Mouse (Mus musculus): ENCODE measurements at regions not wholly inside any gene's neighbourhood (a gene's known extent, or its start where the extent isn't known, plus 50 kb on each side); places are given as distances from the start of the nearest gene placed in this dataset.

- no peaks in the 10 kb centered on the region for H3K9me3 ChIP-seq (ENCODE audit: control insufficient read depth, low read length)
- H3K4me3 ChIP-seq (ENCODE audit: control insufficient read depth in 1 of 2, insufficient read depth in 1 of 2, low read depth in 1 of 2, low read length in 2 of 2), result no peak overlapping the region
- WGBS, result 85% methylated on average over 22 of the region's 22 CpGs
- H3K27ac ChIP-seq (replicated peaks in 1 of 2; ENCODE audit: control insufficient read depth in 1 of 2, insufficient read depth in 1 of 2, low read depth in 2 of 2, low read length in 2 of 2), result no peak overlapping the region
- H3K4me2 ChIP-seq (ENCODE audit: low read length), result no peak overlapping the region
- no peak for ATAC-seq (ENCODE audit: insufficient number of reproducible peaks, insufficient read depth, low FRiP score, low read depth)
- H3K36me3 ChIP-seq (ENCODE audit: control insufficient read depth, insufficient read depth, low read length), result no peaks in the 10 kb centered on the region
- H3K9ac ChIP-seq (ENCODE audit: low read length), result no peak overlapping the region
- H3K27me3 ChIP-seq (ENCODE audit: control insufficient read depth, insufficient read depth, low read length), result no peaks in the 10 kb centered on the region
- no peaks in the 10 kb centered on the region for H3K4me1 ChIP-seq (ENCODE audit: control insufficient read depth in 2 of 2, insufficient read depth in 2 of 2, low read length in 2 of 2)
These were observed 220.9 kb upstream of the Tshz3 start for GRCm38 (mm10) chr7:36476851-36477644.

GRCm38 (mm10) chr7:36488155-36488554, 209.8 kb upstream of the Tshz3 start:
- no peak overlapping the region for H3K4me2 ChIP-seq (ENCODE audit: low read length)
- WGBS, result 82% methylated on average over 9 of the region's 9 CpGs
- no peak overlapping the region for H3K27ac ChIP-seq (replicated peaks in 1 of 2; ENCODE audit: control insufficient read depth in 1 of 2, insufficient read depth in 1 of 2, low read depth in 2 of 2, low read length in 2 of 2)
- H3K27me3 ChIP-seq (ENCODE audit: control insufficient read depth, insufficient read depth, low read length), result no peaks in the 10 kb centered on the region
- H3K36me3 ChIP-seq (ENCODE audit: control insufficient read depth, insufficient read depth, low read length), result no peaks in the 10 kb centered on the region
- ATAC-seq (ENCODE audit: insufficient number of reproducible peaks, insufficient read depth, low FRiP score, low read depth), result no peak
- no peaks in the 10 kb centered on the region for H3K9me3 ChIP-seq (ENCODE audit: control insufficient read depth, low read length)
- H3K9ac ChIP-seq (ENCODE audit: low read length), result no peak overlapping the region
- no peaks in the 10 kb centered on the region for H3K4me1 ChIP-seq (ENCODE audit: control insufficient read depth in 2 of 2, insufficient read depth in 2 of 2, low read length in 2 of 2)
- H3K4me3 ChIP-seq (ENCODE audit: control insufficient read depth in 1 of 2, insufficient read depth in 1 of 2, low read depth in 1 of 2, low read length in 2 of 2), result no peak overlapping the region

GRCm38 (mm10) chr7:36491173-36491581, 206.7 kb upstream of the Tshz3 start:
- 67% methylated on average over 10 of the region's 10 CpGs for WGBS
- Histone ChIP-seq H3K36me3 (ENCODE audit: control insufficient read depth, insufficient read depth, low read length) (no peaks in the 10 kb centered on the region), H3K9me3 (ENCODE audit: control insufficient read depth, low read length) (no peaks in the 10 kb centered on the region), H3K27ac (replicated peaks in 1 of 2; ENCODE audit: control insufficient read depth in 1 of 2, insufficient read depth in 1 of 2, low read depth in 2 of 2, low read length in 2 of 2) (no peak overlapping the region), H3K9ac (ENCODE audit: low read length) (no peak overlapping the region), H3K4me2 (ENCODE audit: low read length) (no peak overlapping the region), H3K27me3 (ENCODE audit: control insufficient read depth, insufficient read depth, low read length) (no peaks in the 10 kb centered on the region), H3K4me3 (ENCODE audit: control insufficient read depth in 1 of 2, insufficient read depth in 1 of 2, low read depth in 1 of 2, low read length in 2 of 2) (no peak overlapping the region), H3K4me1 (ENCODE audit: control insufficient read depth in 2 of 2, insufficient read depth in 2 of 2, low read length in 2 of 2) (no peaks in the 10 kb centered on the region)
- ATAC-seq (ENCODE audit: insufficient number of reproducible peaks, insufficient read depth, low FRiP score, low read depth), result no peak

GRCm38 (mm10) chr7:36504010-36504875, 193.7 kb upstream of the Tshz3 start:
- ATAC-seq (ENCODE audit: insufficient number of reproducible peaks, insufficient read depth, low FRiP score, low read depth), result no peak
- WGBS, result 67% methylated on average over 15 of the region's 15 CpGs
- Histone ChIP-seq H3K4me3 (ENCODE audit: control insufficient read depth in 1 of 2, insufficient read depth in 1 of 2, low read depth in 1 of 2, low read length in 2 of 2) (no peak overlapping the region), H3K4me1 (ENCODE audit: control insufficient read depth in 2 of 2, insufficient read depth in 2 of 2, low read length in 2 of 2) (peaks cover 10 to 16% of the 10 kb centered on the region in 2 experiments; a peak in 3 of 4 replicates), H3K27ac (replicated peaks in 1 of 2; ENCODE audit: control insufficient read depth in 1 of 2, insufficient read depth in 1 of 2, low read depth in 2 of 2, low read length in 2 of 2) (no peak overlapping the region), H3K4me2 (ENCODE audit: low read length) (no peak overlapping the region), H3K9ac (ENCODE audit: low read length) (no peak overlapping the region), H3K27me3 (ENCODE audit: control insufficient read depth, insufficient read depth, low read length) (0 out of 2 replicates have a peak, but pooled peaks cover 2% of the 10 kb centered on the region), H3K36me3 (ENCODE audit: control insufficient read depth, insufficient read depth, low read length) (no peaks in the 10 kb centered on the region), H3K9me3 (ENCODE audit: control insufficient read depth, low read length) (no peaks in the 10 kb centered on the region)

- H3K27ac ChIP-seq (replicated peaks in 1 of 2; ENCODE audit: control insufficient read depth in 1 of 2, insufficient read depth in 1 of 2, low read depth in 2 of 2, low read length in 2 of 2), result peak overlapping the region; percentile 25 to 46
- 0 out of 2 replicates have a peak overlapping the region, but pooled peaks have one; percentile 6 for H3K4me2 ChIP-seq (ENCODE audit: low read length)
- 0 out of 2 replicates have a peak, but pooled peaks cover 2% of the 10 kb centered on the region for H3K27me3 ChIP-seq (ENCODE audit: control insufficient read depth, insufficient read depth, low read length)
- H3K4me3 ChIP-seq (ENCODE audit: control insufficient read depth in 1 of 2, insufficient read depth in 1 of 2, low read depth in 1 of 2, low read length in 2 of 2), result no peak overlapping the region
- peaks cover 12 to 16% of the 10 kb centered on the region in 2 experiments; a peak in 3 of 4 replicates for H3K4me1 ChIP-seq (ENCODE audit: control insufficient read depth in 2 of 2, insufficient read depth in 2 of 2, low read length in 2 of 2)
- no peaks in the 10 kb centered on the region for H3K9me3 ChIP-seq (ENCODE audit: control insufficient read depth, low read length)
- 8% methylated on average over 9 of the region's 9 CpGs for WGBS
- H3K9ac ChIP-seq (ENCODE audit: low read length), result no peak overlapping the region
- no peaks in the 10 kb centered on the region for H3K36me3 ChIP-seq (ENCODE audit: control insufficient read depth, insufficient read depth, low read length)
- ATAC-seq (ENCODE audit: insufficient number of reproducible peaks, insufficient read depth, low FRiP score, low read depth), result peak; percentile 65
These were observed 190.0 kb upstream of the Tshz3 start for GRCm38 (mm10) chr7:36507895-36508431.

- WGBS, result 75% methylated on average over 3 of the region's 3 CpGs
- Histone ChIP-seq H3K27ac (replicated peaks in 1 of 2; ENCODE audit: control insufficient read depth in 1 of 2, insufficient read depth in 1 of 2, low read depth in 2 of 2, low read length in 2 of 2) (no peak overlapping the region), H3K4me2 (ENCODE audit: low read length) (no peak overlapping the region), H3K4me1 (ENCODE audit: control insufficient read depth in 2 of 2, insufficient read depth in 2 of 2, low read length in 2 of 2) (peaks cover 3 to 5% of the 10 kb centered on the region in 2 experiments; a peak in 2 of 4 replicates), H3K27me3 (ENCODE audit: control insufficient read depth, insufficient read depth, low read length) (no peaks in the 10 kb centered on the region), H3K9me3 (ENCODE audit: control insufficient read depth, low read length) (no peaks in the 10 kb centered on the region), H3K36me3 (ENCODE audit: control insufficient read depth, insufficient read depth, low read length) (no peaks in the 10 kb centered on the region), H3K9ac (ENCODE audit: low read length) (no peak overlapping the region), H3K4me3 (ENCODE audit: control insufficient read depth in 1 of 2, insufficient read depth in 1 of 2, low read depth in 1 of 2, low read length in 2 of 2) (no peak overlapping the region)
- ATAC-seq (ENCODE audit: insufficient number of reproducible peaks, insufficient read depth, low FRiP score, low read depth), result no peak
These were observed 184.2 kb upstream of the Tshz3 start for GRCm38 (mm10) chr7:36513680-36514079.

- Histone ChIP-seq H3K27ac (replicated peaks in 1 of 2; ENCODE audit: control insufficient read depth in 1 of 2, insufficient read depth in 1 of 2, low read depth in 2 of 2, low read length in 2 of 2) (no peak overlapping the region), H3K4me1 (ENCODE audit: control insufficient read depth in 2 of 2, insufficient read depth in 2 of 2, low read length in 2 of 2) (no peaks in the 10 kb centered on the region), H3K4me2 (ENCODE audit: low read length) (no peak overlapping the region), H3K4me3 (ENCODE audit: control insufficient read depth in 1 of 2, insufficient read depth in 1 of 2, low read depth in 1 of 2, low read length in 2 of 2) (no peak overlapping the region), H3K36me3 (ENCODE audit: control insufficient read depth, insufficient read depth, low read length) (no peaks in the 10 kb centered on the region), H3K27me3 (ENCODE audit: control insufficient read depth, insufficient read depth, low read length) (no peaks in the 10 kb centered on the region), H3K9ac (ENCODE audit: low read length) (no peak overlapping the region), H3K9me3 (ENCODE audit: control insufficient read depth, low read length) (no peaks in the 10 kb centered on the region)
- 69% methylated on average over 7 of the region's 7 CpGs for WGBS
- no peak for ATAC-seq (ENCODE audit: insufficient number of reproducible peaks, insufficient read depth, low FRiP score, low read depth)
These were observed 181.7 kb upstream of the Tshz3 start for GRCm38 (mm10) chr7:36516094-36516663.

Data from heart, embryonic 14.5 days (tissue).